Mouse (Mus musculus): ENCODE results near the gene Fosl2. TPM values are rescaled to one million over a fixed set of nuclear protein-coding genes. Genes with fewer than 3 reads are reported as not detected.
A peak's percentile ranks its signal among the peaks of the same experiment; 100 is the strongest.

The Fosl2 gene
- polyA plus RNA-seq, 1 experiment from 2014 or later = 0.58 TPM

DNA sequence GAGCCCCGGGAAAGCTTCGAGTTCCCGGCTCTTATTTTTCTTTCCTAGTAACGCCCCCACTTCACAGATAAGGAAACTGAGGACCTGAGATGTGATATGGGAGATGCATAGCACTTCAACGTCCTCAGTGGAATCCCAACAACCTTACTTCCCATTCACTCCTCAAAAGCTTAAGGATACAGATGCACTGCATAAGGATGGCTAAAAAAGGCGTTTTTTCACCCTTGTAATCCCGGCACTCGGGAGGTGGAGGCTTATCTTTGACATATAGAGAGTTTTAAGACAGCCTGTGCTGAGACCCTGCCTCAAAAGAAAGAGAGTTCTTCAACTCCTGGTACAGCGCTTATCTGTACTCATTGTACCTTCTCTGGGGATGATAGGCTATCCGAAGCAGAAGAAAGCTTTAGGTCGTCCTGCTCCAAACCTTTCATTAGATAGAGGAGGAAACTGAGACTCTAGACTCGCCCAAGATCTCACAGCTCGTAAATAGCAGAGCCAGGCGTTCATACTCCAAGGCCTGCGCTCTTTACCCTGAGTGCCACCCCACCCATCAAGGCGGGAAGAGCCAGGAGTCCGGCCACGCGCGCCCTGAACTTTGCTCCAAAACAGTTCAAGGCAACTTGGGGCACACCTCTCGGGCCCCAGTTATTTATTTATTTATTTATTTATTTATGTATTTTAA is 1.4 kb upstream of the Fosl2 start:
- H3K4me2 ChIP-seq = peak overlapping the region; percentile 75
- no peaks in the 10 kb centered on the region for H3K9me3 ChIP-seq (replicated peaks)
- H3K27ac ChIP-seq (replicated peaks) = peak overlapping the region; percentile 82
- H3K9ac ChIP-seq = no peak overlapping the region
- H3K36me3 ChIP-seq (replicated peaks) = no peaks in the 10 kb centered on the region
- peak overlapping the region; percentile 60 for H3K4me3 ChIP-seq (replicated peaks)
- peaks cover 95% of the 10 kb centered on the region for H3K27me3 ChIP-seq
- no peak for ATAC-seq (ENCODE audit: insufficient read depth)
- WGBS (ENCODE audit: insufficient replicate concordance) = 1% methylated on average over 21 of the region's 21 CpGs
- peaks cover 16% of the 10 kb centered on the region for H3K4me1 ChIP-seq (replicated peaks)

- Histone ChIP-seq H3K4me2 (peak overlapping the region; percentile 75), H3K27ac (replicated peaks) (peak overlapping the region; percentile 82), H3K4me1 (replicated peaks) (peaks cover 16% of the 10 kb centered on the region), H3K4me3 (replicated peaks) (peak overlapping the region; percentile 60), H3K27me3 (peaks cover 92% of the 10 kb centered on the region), H3K9ac (no peak overlapping the region), H3K9me3 (replicated peaks) (no peaks in the 10 kb centered on the region), H3K36me3 (replicated peaks) (no peaks in the 10 kb centered on the region)
- peak; percentile 23; the same call in 1 of the 2 replicates for ATAC-seq (ENCODE audit: insufficient read depth)
- under 1% methylated on average over 54 of the region's 54 CpGs for WGBS (ENCODE audit: insufficient replicate concordance)
Observed at GRCm38 (mm10) chr5:32134903-32135335, 682 bp upstream of the Fosl2 start.

DNA sequence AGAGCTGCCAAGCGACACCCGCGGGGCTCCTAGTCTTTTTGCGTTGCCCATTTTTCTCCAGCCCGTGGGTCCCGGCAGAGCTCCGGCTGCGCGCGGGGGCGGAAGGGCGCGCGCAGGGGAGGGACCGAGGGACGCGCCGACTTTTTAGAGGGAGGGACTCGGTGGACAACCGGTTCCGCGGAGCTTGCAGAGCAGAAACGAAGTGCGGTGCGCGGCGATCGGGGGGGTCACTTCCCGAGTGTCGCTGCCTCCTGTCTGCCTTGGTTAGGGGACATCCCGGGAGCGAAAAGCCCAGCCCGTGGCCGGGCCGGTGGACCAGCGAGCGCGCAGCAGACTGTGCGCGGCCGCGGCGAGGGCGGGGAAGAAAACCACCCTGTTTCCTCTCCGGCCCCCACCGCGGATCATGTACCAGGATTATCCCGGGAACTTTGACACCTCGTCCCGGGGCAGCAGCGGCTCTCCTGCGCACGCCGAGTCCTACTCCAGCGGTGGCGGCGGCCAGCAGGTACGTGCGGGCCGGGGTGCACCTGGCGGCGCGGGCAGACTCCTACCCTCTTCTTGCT is 781 bp downstream of the Fosl2 start:
- Histone ChIP-seq H3K27ac (replicated peaks) (peak overlapping the region; percentile 82), H3K4me2 (peak overlapping the region; percentile 75), H3K4me1 (replicated peaks) (peaks cover 16% of the 10 kb centered on the region), H3K4me3 (replicated peaks) (peak overlapping the region; percentile 60), H3K9me3 (replicated peaks) (no peaks in the 10 kb centered on the region), H3K36me3 (replicated peaks) (no peaks in the 10 kb centered on the region), H3K9ac (peak overlapping the region; percentile 42), H3K27me3 (peaks cover 77% of the 10 kb centered on the region)
- WGBS (ENCODE audit: insufficient replicate concordance) = under 1% methylated on average over 63 of the region's 63 CpGs
- no peak for ATAC-seq (ENCODE audit: insufficient read depth)

GRCm38 (mm10) chr5:32137106-32137522 is 1.5 kb downstream of the Fosl2 start:
- peak overlapping the region; percentile 42; the same call in 1 of the 2 replicates for H3K9ac ChIP-seq
- no peak for ATAC-seq (ENCODE audit: insufficient read depth)
- H3K4me2 ChIP-seq = peak overlapping the region; percentile 75
- H3K9me3 ChIP-seq (replicated peaks) = no peaks in the 10 kb centered on the region
- peaks cover 16% of the 10 kb centered on the region for H3K4me1 ChIP-seq (replicated peaks)
- peaks cover 70% of the 10 kb centered on the region for H3K27me3 ChIP-seq
- H3K27ac ChIP-seq (replicated peaks) = peak overlapping the region; percentile 82
- peak overlapping the region; percentile 60 for H3K4me3 ChIP-seq (replicated peaks)
- H3K36me3 ChIP-seq (replicated peaks) = no peaks in the 10 kb centered on the region
- WGBS (ENCODE audit: insufficient replicate concordance) = 2% methylated on average over 12 of the region's 12 CpGs

DNA sequence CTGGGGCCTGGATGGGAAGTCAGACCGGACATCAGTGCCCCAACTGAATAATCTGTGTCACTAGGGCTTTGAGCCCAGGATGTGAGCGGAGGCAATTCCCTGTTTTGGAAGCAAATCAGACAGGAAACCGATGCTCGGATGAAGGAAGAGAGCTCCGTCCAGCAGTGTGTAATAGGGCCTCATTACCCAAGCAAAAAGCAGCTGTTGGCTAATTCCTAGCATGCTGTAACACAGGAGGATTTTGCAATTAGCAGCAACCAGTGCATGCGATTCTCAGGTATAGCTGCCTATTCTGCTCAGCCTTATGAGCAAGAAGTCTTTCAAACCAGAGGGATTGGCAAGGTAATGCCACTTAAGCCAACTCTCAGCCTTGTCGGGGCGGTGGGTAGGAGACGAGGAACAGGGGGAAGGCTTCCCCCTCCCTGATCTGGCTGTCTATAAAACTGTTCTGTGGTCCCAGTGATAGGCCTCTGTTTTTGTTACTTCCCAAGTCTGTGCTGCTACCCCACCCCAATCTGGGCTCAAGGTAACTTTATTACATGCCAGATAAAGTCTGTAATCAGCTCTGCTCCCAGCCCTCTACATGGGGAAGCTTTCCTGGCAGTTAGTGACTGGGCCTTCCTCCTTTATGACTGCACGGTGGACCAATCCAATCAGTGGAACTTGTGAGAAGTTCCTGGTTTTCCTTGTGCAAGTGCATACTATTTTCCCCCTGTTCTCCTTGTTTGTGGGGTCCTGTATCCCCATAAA is 3.0 kb downstream of the Fosl2 start:
- ATAC-seq (ENCODE audit: insufficient read depth) = no peak
- no peak overlapping the region for H3K9ac ChIP-seq

GRCm38 (mm10) chr5:32139516-32140037 is 4.0 kb downstream of the Fosl2 start:
- H3K36me3 ChIP-seq (replicated peaks) = no peaks in the 10 kb centered on the region
- no peak overlapping the region for H3K9ac ChIP-seq
- peaks cover 45% of the 10 kb centered on the region for H3K27me3 ChIP-seq
- peak overlapping the region; percentile 75 for H3K4me2 ChIP-seq
- no peak for ATAC-seq (ENCODE audit: insufficient read depth)
- H3K27ac ChIP-seq (replicated peaks) = 0 out of 2 replicates have a peak overlapping the region, but pooled peaks have one; percentile 45
- H3K4me1 ChIP-seq (replicated peaks) = peaks cover 5% of the 10 kb centered on the region; the same call in 1 of the 2 replicates
- no peak overlapping the region for H3K4me3 ChIP-seq (replicated peaks)
- 36% methylated on average over 9 of the region's 9 CpGs for WGBS (ENCODE audit: insufficient replicate concordance)
- no peaks in the 10 kb centered on the region for H3K9me3 ChIP-seq (replicated peaks)

More for the DNA sequence above, 3.0 kb downstream of the Fosl2 start:
- Histone ChIP-seq H3K36me3 (replicated peaks) (no peaks in the 10 kb centered on the region), H3K4me1 (replicated peaks) (peaks cover 14% of the 10 kb centered on the region), H3K27ac (replicated peaks) (peak overlapping the region; percentile 45), H3K9me3 (replicated peaks) (no peaks in the 10 kb centered on the region), H3K4me3 (replicated peaks) (peak overlapping the region; percentile 60), H3K27me3 (peaks cover 55% of the 10 kb centered on the region), H3K4me2 (peak overlapping the region; percentile 75)
- 45% methylated on average over 10 of the region's 10 CpGs for WGBS (ENCODE audit: insufficient replicate concordance)

DNA sequence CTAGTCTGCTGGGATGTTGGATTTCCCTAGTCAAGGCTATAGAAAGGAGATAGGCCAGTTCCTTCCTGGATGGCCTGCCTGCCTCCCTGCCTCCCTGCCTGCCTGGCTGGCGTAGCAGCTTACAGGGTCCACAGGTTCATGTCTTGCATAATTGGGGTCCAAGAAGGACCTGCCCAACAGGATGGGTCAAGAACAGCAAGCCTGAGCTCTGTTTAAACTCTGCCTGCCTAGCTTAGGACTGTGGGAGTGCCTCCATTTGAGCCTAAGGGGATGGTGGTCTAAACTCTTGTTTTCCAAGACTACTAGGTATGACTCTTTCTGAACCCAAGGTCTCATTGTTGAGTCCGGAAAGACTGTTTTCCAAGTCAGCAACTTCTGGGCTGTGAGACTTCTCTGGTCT is 6.3 kb downstream of the Fosl2 start:
- no peak overlapping the region for H3K9ac ChIP-seq
- H3K9me3 ChIP-seq (replicated peaks) = no peaks in the 10 kb centered on the region
- H3K4me3 ChIP-seq (replicated peaks) = no peak overlapping the region

DNA sequence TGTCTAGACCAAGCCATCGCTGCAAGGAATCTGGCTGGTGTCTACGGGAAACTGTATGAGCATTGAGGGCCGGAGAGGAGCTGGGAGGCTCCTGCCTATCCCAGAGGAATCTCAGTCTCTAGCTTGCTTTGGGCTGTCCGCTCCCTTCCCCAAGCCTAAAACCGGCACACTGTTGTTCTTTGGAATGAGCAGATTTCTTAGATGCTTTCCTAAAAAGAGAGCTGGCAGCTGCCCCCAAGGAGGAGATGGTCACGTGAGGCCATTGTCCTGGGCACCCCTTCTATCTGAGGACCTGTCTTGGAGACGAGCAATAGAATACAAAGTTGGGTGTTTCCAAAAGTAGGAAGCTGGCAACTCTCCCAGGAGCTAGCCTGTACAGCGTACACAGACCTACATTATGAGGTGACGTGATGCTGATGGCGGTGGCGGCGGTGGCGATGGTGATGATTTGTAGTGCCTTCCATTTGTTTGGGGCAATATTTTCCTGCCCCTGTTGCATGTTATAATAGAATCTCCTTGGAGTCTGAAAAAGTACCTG is 7.9 kb downstream of the Fosl2 start:
- peaks cover 6% of the 10 kb centered on the region for H3K27me3 ChIP-seq
- 0 out of 2 replicates have a peak, but pooled peaks cover 7% of the 10 kb centered on the region for H3K36me3 ChIP-seq (replicated peaks)
- no peaks in the 10 kb centered on the region for H3K9me3 ChIP-seq (replicated peaks)
- H3K4me3 ChIP-seq (replicated peaks) = no peak overlapping the region
- H3K4me2 ChIP-seq = no peak overlapping the region
- WGBS (ENCODE audit: insufficient replicate concordance) = 75% methylated on average over 13 of the region's 13 CpGs
- no peak overlapping the region for H3K27ac ChIP-seq (replicated peaks)
- H3K9ac ChIP-seq = no peak overlapping the region
- H3K4me1 ChIP-seq (replicated peaks) = no peaks in the 10 kb centered on the region; the same call in 1 of the 2 replicates
- no peak for ATAC-seq (ENCODE audit: insufficient read depth)

More for the DNA sequence above, 6.3 kb downstream of the Fosl2 start:
- Histone ChIP-seq H3K4me2 (no peak overlapping the region), H3K27ac (replicated peaks) (no peak overlapping the region), H3K27me3 (peaks cover 22% of the 10 kb centered on the region), H3K4me1 (replicated peaks) (no peaks in the 10 kb centered on the region; the same call in 1 of the 2 replicates), H3K36me3 (replicated peaks) (no peaks in the 10 kb centered on the region)
- ATAC-seq (ENCODE audit: insufficient read depth) = no peak
- 47% methylated on average over 2 of the region's 2 CpGs for WGBS (ENCODE audit: insufficient replicate concordance)

DNA sequence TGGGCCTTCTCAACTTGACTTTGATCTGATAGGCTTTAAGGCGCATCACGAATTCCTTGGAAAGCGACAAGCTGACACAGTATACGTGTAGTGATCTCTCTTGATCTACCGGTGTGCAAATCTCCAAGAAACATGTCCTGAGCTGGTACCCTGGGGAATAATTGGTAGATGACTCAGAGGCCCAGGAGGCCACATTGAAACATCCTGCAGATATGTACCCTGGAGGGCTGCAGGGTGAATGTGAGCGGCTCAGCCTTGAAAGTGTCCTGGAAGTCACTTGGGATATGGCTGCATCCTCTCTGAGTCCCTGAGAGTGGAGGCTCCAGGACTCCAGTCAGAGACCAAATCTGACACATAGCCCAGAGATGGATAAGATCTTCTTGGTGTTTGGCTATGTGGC is 10.7 kb downstream of the Fosl2 start:
- Histone ChIP-seq H3K4me3 (replicated peaks) (no peak overlapping the region), H3K4me1 (replicated peaks) (no peaks in the 10 kb centered on the region; the same call in 1 of the 2 replicates), H3K9ac (no peak overlapping the region), H3K27ac (replicated peaks) (no peak overlapping the region), H3K4me2 (no peak overlapping the region), H3K9me3 (replicated peaks) (no peaks in the 10 kb centered on the region), H3K27me3 (no peaks in the 10 kb centered on the region), H3K36me3 (replicated peaks) (0 out of 2 replicates have a peak, but pooled peaks cover 7% of the 10 kb centered on the region)
- 76% methylated on average over 6 of the region's 6 CpGs for whole genome bisulfite sequencing (ENCODE audit: insufficient replicate concordance)
- no peak for ATAC-seq (ENCODE audit: insufficient read depth)

- WGBS (ENCODE audit: insufficient replicate concordance) = 46% methylated on average over 4 of the region's 4 CpGs
- no peak overlapping the region for H3K27ac ChIP-seq (replicated peaks)
- H3K4me2 ChIP-seq = no peak overlapping the region
- H3K9ac ChIP-seq = no peak overlapping the region
- H3K27me3 ChIP-seq = no peaks in the 10 kb centered on the region
- no peaks in the 10 kb centered on the region for H3K4me1 ChIP-seq (replicated peaks)
- no peak for ATAC-seq (ENCODE audit: insufficient read depth)
- H3K36me3 ChIP-seq (replicated peaks) = 0 out of 2 replicates have a peak, but pooled peaks cover 7% of the 10 kb centered on the region
- no peaks in the 10 kb centered on the region for H3K9me3 ChIP-seq (replicated peaks)
- H3K4me3 ChIP-seq (replicated peaks) = no peak overlapping the region
Observed at GRCm38 (mm10) chr5:32148593-32148992, 13.0 kb downstream of the Fosl2 start.

Measured in liver, embryonic 15.5 days (tissue).